Mouse (Mus musculus) embryonic facial prominence, embryonic 12.5 days (tissue): ENCODE measurements around the gene Edc3. TPM values are rescaled to one million over a fixed set of nuclear protein-coding genes. Genes with fewer than 3 reads are reported as not detected.

ENCODE experiments used
- ATAC-seq: fragments of 200-750 bp; cut with Nextera tagmentation; 2 replicates; pipeline ENCODE4 v1.8.0; 2017; ENCODE audit not compliant: insufficient number of reproducible peaks, insufficient read depth, low FRiP score, low TSS enrichment
- H3K27ac ChIP-seq: fragments of 300-500 bp; sonication (generic); 2 replicates; pipeline ENCODE4 v1.5.1; 2016; ENCODE audit warnings: mild to moderate bottlenecking
- H3K27me3 ChIP-seq: fragments of 300-500 bp; sonication (generic); 2 replicates; pipeline ENCODE4 v1.6.1; 2016; ENCODE audit warnings: mild to moderate bottlenecking, moderate library complexity
- H3K36me3 ChIP-seq: fragments of 300-500 bp; sonication (generic); 2 replicates; pipeline ENCODE4 v1.6.1; 2016; ENCODE audit warnings: mild to moderate bottlenecking
- H3K4me1 ChIP-seq: fragments of 300-500 bp; sonication (generic); 2 replicates; pipeline ENCODE4 v1.6.1; 2016
- H3K4me2 ChIP-seq: fragments of 300-500 bp; sonication (generic); replicated peaks from 2 replicates; pipeline ENCODE4 v1.6.1; 2016; ENCODE audit warnings: mild to moderate bottlenecking, moderate library complexity
- H3K4me3 ChIP-seq: fragments of 300-500 bp; sonication (generic); 2 replicates; pipeline ENCODE4 v1.5.1; 2016; ENCODE audit warnings: mild to moderate bottlenecking
- H3K9ac ChIP-seq: fragments of 300-500 bp; sonication (generic); 2 replicates; pipeline ENCODE4 v1.6.1; 2016; ENCODE audit warnings: mild to moderate bottlenecking, moderate library complexity
- H3K9me3 ChIP-seq: fragments of 300-500 bp; sonication (generic); 2 replicates; pipeline ENCODE4 v1.6.1; 2016; ENCODE audit warnings: mild to moderate bottlenecking, moderate library complexity
- WGBS: fragments of 180-500 bp; shearing (Covaris S2); methylation state at CpG from one replicate; pipeline ENCODE4 v1.1.7; 2016; 5-methylcytosine and 5-hydroxymethylcytosine counted together
- polyA plus RNA-seq: library from polyadenylated mRNA; unstranded; fragments of >200 nt; fragmentation: Nextera tagmentation; extraction: Ambion mirVana; gene quantifications from 2 replicates; pipeline ENCODE4 v1.2.1, GENCODE M21; 2016

Edc3 gene
- polyA plus RNA-seq, 1 experiment from 2014 or later = 39.0 TPM

- 59% methylated on average over 4 of the region's 4 CpGs for WGBS
- H3K36me3 ChIP-seq = no peaks in the 10 kb centered on the region
- no peak overlapping the region for H3K4me2 ChIP-seq
- H3K4me1 ChIP-seq = no peaks in the 10 kb centered on the region
- no peaks in the 10 kb centered on the region for H3K27me3 ChIP-seq
- no peak overlapping the region for H3K9ac ChIP-seq
- H3K9me3 ChIP-seq = no peaks in the 10 kb centered on the region
- H3K4me3 ChIP-seq = no peak overlapping the region
- no peak overlapping the region for H3K27ac ChIP-seq
- ATAC-seq = no peak
Measured at GRCm38 (mm10) chr9:57775736-57776135, 67.4 kb downstream of the Edc3 start.

DNA sequence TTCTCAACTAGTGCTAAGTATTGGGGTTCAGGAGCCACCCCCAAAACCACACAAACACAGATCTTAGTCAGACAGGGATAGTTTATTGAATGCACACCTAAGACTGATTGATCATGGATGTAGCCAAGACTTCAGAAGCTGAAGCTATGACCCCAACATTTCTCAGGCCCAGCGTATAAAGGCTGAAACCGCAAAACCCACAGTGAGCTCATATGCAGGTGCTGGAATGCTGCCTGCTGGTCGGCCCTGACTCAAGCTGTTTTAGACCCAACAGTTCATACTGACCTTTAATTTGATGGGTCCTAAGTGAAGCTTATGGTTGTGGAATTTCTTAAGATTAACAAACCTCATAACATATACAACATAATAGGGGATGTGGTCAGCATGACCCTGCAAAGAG is 74.3 kb downstream of the Edc3 start:
- no peaks in the 10 kb centered on the region for H3K4me1 ChIP-seq
- no peaks in the 10 kb centered on the region for H3K9me3 ChIP-seq
- no peak overlapping the region for H3K27ac ChIP-seq
- H3K9ac ChIP-seq = no peak overlapping the region
- H3K4me2 ChIP-seq = no peak overlapping the region
- no peaks in the 10 kb centered on the region for H3K27me3 ChIP-seq
- ATAC-seq = no peak
- H3K36me3 ChIP-seq = no peaks in the 10 kb centered on the region
- no peak overlapping the region for H3K4me3 ChIP-seq
- 91% methylated on average over 3 of the region's 3 CpGs for WGBS

DNA sequence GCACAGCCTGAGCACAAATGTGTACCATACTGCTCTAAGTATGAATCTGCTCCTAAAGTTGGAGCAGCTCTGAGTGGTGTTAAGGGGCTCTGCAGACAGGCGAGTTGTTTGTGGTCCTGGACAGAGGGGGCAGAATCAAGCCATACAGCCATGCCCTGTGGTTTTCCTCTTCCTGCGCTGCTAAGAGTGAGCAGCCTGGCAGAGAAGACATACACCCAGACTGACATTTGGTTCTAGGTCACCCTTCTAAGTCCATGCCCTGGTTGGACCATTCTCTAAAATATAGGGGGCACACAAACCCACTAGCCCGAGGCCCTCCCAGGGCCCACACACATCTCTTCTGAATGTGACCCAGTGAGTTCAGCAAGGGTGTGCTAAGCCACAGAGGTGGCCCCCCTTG is 81.4 kb downstream of the Edc3 start:
- no peaks in the 10 kb centered on the region for H3K9me3 ChIP-seq
- H3K27ac ChIP-seq = no peak overlapping the region
- H3K4me3 ChIP-seq = no peak overlapping the region
- WGBS = 83% methylated on average over 3 of the region's 3 CpGs
- no peak for ATAC-seq
- no peaks in the 10 kb centered on the region for H3K27me3 ChIP-seq
- peaks cover 45% of the 10 kb centered on the region for H3K36me3 ChIP-seq
- no peak overlapping the region for H3K4me2 ChIP-seq
- H3K9ac ChIP-seq = no peak overlapping the region
- H3K4me1 ChIP-seq = no peaks in the 10 kb centered on the region

GRCm38 (mm10) chr9:57797456-57797855 is 89.1 kb downstream of the Edc3 start:
- 93% methylated on average over 8 of the region's 8 CpGs for WGBS
- Histone ChIP-seq H3K4me3 (no peak overlapping the region), H3K36me3 (peaks cover 51% of the 10 kb centered on the region), H3K27me3 (no peaks in the 10 kb centered on the region), H3K9ac (no peak overlapping the region), H3K9me3 (no peaks in the 10 kb centered on the region), H3K4me1 (peaks cover 10% of the 10 kb centered on the region), H3K4me2 (no peak overlapping the region), H3K27ac (no peak overlapping the region)
- no peak for ATAC-seq

- no peak overlapping the region for H3K4me3 ChIP-seq
- no peaks in the 10 kb centered on the region for H3K27me3 ChIP-seq
- H3K9ac ChIP-seq = no peak overlapping the region
- peaks cover 24% of the 10 kb centered on the region for H3K4me1 ChIP-seq
- H3K27ac ChIP-seq = no peak overlapping the region
- 0 out of 2 replicates have a peak, but pooled peaks have one; percentile 48 for ATAC-seq
- no peak overlapping the region for H3K4me2 ChIP-seq
- no peaks in the 10 kb centered on the region for H3K9me3 ChIP-seq
- 16% methylated on average over 10 of the region's 10 CpGs for WGBS
- H3K36me3 ChIP-seq = peaks cover 38% of the 10 kb centered on the region
Measured at GRCm38 (mm10) chr9:57798725-57799253, 90.4 kb downstream of the Edc3 start.

DNA sequence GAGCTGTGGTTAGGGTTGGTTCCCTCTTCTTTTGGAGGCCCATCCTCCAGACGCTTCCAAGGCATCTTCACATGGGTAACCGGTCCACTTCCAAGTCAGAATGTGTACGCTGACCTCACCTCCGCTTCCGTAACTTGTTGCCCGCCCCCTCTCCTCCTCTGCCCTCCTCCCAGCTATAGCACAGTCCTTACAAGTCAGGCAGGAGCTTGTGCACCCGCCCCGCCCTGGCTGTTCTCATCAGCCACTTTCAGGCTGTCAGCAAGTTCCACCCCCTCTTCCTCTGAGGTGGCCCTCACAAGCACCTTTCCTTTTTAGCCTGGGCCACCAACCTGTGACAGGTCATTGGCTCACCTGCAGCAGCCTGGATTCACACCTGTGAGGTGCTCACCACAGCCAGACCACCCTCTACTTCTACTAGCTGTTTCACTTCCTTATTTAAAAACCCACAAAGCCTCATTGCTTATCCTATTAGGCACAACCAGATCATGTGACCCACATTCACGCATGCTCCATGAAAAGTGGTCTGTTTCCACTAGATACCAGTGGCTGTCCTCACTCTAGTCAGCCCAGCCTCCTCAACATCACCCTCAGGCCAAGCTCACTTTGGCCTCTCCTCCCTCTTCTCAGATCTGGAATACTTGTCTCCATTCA is 92.1 kb downstream of the Edc3 start:
- H3K9ac ChIP-seq = no peak overlapping the region
- H3K4me2 ChIP-seq = no peak overlapping the region
- WGBS = 86% methylated on average over 9 of the region's 9 CpGs
- H3K4me3 ChIP-seq = no peak overlapping the region
- H3K9me3 ChIP-seq = no peaks in the 10 kb centered on the region
- H3K27me3 ChIP-seq = no peaks in the 10 kb centered on the region
- no peak for ATAC-seq
- no peak overlapping the region for H3K27ac ChIP-seq
- H3K4me1 ChIP-seq = peaks cover 27% of the 10 kb centered on the region
- peaks cover 26% of the 10 kb centered on the region for H3K36me3 ChIP-seq

Other genes starting within 250 kb of the Edc3 start
- gene Scamp5, start 240.5 kb upstream of the Edc3 start, polyA plus RNA-seq = 15.6 and 16.1 TPM in 2 replicates
- gene Rpp25, start 204.5 kb upstream of the Edc3 start, polyA plus RNA-seq = 0.89 and 1.6 TPM in 2 replicates
- gene Cox5a, start 187.3 kb upstream of the Edc3 start, polyA plus RNA-seq = 531 and 547 TPM in 2 replicates
- 23.1 and 24.0 TPM in 2 replicates for gene Fam219b, start 171.0 kb upstream of the Edc3 start, polyA plus RNA-seq
- gene Mpi, start 155.8 kb upstream of the Edc3 start, polyA plus RNA-seq = 55.5 and 57.8 TPM in 2 replicates
- 53.5 and 56.2 TPM in 2 replicates for gene Scamp2, start 147.6 kb upstream of the Edc3 start, polyA plus RNA-seq
- gene Ulk3, start 119.1 kb upstream of the Edc3 start, polyA plus RNA-seq = 17.3 and 20.8 TPM in 2 replicates
- 0.10 and 0.75 TPM in 2 replicates for gene Cplx3, start 102.3 kb upstream of the Edc3 start, polyA plus RNA-seq
- gene Lman1l, start 87.8 kb upstream of the Edc3 start, polyA plus RNA-seq = not detected in 2 replicates
- gene Csk, start 54.9 kb upstream of the Edc3 start, polyA plus RNA-seq = 38.0 and 41.1 TPM in 2 replicates
- not detected in 2 replicates for gene Cyp1a2, start 24.8 kb upstream of the Edc3 start, polyA plus RNA-seq
- gene Cyp1a1, start 20.6 kb upstream of the Edc3 start, polyA plus RNA-seq = not detected in 2 replicates
- 75.4 and 81.8 TPM in 2 replicates for gene Clk3, start 57.3 kb downstream of the Edc3 start, polyA plus RNA-seq
- 13.6 and 14.8 TPM in 2 replicates for gene Arid3b, start 128.3 kb downstream of the Edc3 start, polyA plus RNA-seq
- gene Ubl7, start 202.4 kb downstream of the Edc3 start, polyA plus RNA-seq = 123 TPM in 2 replicates
- gene Sema7a, start 231.6 kb downstream of the Edc3 start, polyA plus RNA-seq = 0.45 and 0.62 TPM in 2 replicates